Mouse (Mus musculus) pancreas, adult 10 weeks (tissue): ENCODE measurements around the gene Mfap3. TPM values are rescaled to one million over a fixed set of nuclear protein-coding genes. Genes with fewer than 3 reads are reported as not detected.

ENCODE experiments used
- polyA plus RNA-seq: library from polyadenylated mRNA; stranded (reverse); fragments of 350-450 nt; fragmentation: Illumina TruSeq; extraction: RNeasy Lipid Tissue Mini Kit (QIAGEN cat#74804); gene quantifications from one replicate; pipeline ENCODE4 v1.2.3, GENCODE M21; 2015; ENCODE audit warnings: low read depth, low replicate concordance; ENCODE audit not compliant: insufficient read depth

Mfap3 gene
- polyA plus RNA-seq, result 3.9 TPM

DNA sequence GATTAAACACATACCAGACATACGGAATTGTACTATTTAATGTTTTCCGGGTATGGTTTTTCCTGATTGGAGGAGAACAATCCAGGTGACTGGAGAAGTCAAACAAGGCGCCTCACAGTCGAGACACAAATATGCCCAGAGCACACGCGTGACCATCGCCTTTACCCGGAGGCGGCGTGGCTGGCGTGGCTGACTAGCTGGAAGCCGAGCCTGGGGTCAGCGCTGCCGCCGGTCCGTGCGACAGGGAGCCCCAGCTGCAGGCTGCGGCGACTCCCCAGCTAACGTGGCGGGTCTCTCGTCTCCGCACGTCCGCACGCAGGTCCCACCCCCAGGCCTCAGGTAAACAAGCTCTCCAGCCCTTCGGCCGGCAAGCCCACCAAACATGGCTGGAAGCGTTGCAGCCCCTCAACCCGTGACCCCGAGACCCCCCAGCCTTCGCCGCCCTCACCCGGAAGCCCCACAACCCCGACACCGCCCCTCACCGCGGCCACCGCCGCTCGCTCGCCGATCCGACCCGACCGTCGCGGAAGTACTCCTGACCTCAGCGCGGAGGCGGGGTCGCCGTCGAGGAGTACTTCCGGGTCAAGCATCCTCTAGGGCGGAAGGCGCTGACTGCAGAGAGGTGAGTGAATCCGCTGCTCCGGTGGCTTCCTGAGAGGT, at the start of gene Mfap3, which contains the start of gene Fam114a2:
Gene Mfap3 (plus strand): TSS at position 574 of the 660 bp plus-strand sequence.
Gene Fam114a2 (minus strand): TSS at position 527 of the 660 bp plus-strand sequence.

Other genes with a start within 250 kb of the Mfap3 start
- 17.8 TPM for gene Fam114a2, start within 50 bp of the Mfap3 start, polyA plus RNA-seq
- 4.3 TPM for gene Galnt10, start 126.8 kb downstream of the Mfap3 start, polyA plus RNA-seq